Mouse (Mus musculus) frontal cortex, postnatal 10 days (tissue): ENCODE measurements around the gene Tmeff2.
"Not testable (repeated sequence)": the region's sequence is repeated elsewhere in the genome, so short reads cannot be mapped to it uniquely, and the experiment has no call there.

Source experiments
- DNase-seq, 2 experiments: peaks; one replicate each; pipeline ENCODE4 v3.0.0; 2022; ENCODE audit warnings: low spot score in 2 of 2, mixed read lengths in 1 of 2

The Tmeff2 gene

DNA sequence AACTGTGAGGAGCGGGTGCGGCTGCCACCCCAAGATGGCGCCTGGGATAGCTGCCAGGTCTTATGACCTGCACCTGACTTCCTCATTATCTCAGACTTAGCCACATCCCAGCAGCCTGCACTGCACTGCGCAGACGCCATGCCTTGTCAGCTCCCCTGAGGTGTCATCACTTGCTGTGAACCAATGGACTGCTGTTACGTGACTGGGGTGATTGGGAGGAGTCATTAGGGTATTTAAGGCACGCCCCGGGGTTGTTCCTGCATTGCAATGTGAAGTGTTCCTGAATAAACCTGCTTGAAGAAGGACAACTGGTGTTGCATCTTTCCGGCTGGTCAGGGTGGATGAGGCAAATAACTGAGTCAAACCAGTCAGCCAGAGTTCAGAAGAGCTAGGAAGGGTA lies at the start of gene Tmeff2:
Tmeff2 (plus strand) TSS at position 262 of the 400 bp plus-strand sequence.
- not testable (repeated sequence) for DNase-seq

DNA sequence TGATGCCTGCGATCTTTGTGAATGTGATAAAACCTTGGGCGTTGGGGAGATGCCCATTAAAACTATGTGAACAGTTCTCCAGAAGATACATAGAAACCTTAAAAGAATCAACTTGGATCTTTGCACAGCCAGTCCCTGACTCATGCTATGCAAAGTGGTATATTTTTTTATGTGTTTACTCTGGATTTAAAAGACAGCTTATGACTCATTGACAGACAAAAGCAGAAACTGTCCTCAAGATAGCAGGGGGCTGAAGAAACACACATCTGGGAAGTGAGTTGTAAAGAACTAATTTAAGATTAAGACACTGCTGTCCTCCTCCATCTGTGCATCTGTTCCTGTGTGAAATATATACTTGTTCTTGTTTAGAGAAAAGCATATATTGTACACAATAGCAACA lies 38.9 kb upstream of the Tmeff2 start:
- no peak for DNase-seq

DNA sequence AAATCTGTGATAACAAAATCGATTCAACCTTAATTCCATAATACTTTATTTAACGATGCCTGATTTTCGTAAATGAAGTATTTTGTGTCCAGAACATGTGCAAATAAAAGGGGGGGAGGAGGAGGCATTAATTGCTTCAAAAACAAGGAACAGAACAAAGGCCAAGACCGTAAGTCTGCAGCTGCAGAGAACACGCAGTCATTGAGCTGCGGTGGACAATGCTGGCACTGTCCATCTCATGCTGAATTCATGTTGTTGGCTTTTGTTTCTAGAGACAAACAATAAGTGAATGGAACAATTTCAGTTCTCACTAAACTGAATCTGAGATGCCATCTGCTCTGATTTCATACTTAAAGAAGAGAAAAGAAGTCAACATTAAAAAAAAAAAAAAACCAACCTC lies 2.8 kb upstream of the Tmeff2 start:
- no peak for DNase-seq

DNA sequence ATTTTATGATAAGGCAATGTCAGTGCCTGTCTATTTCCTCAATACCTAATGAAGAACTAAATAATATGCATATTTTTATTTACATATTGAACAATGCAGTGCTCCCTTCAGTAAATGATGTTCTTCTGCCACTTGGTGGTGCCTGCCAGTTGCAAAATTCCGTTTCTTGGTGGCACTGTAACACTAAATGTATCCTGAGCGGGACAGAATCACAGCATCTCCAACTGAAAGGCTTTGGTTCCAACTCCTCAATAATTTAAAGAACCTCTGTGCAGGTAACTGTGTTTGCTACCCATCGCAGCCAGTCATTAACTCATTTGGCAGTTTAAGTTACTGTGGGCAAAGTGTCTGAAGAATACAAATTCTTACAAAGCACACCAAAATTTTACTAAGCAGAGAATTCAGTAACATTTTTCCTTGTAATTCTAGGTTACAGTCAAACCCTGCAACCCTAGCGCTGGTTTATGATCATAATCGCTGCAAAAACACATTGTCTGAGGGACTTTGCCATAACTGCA lies 24.4 kb downstream of the Tmeff2 start:
- peak in 1 of 2 experiments; percentile 22 for DNase-seq

DNA sequence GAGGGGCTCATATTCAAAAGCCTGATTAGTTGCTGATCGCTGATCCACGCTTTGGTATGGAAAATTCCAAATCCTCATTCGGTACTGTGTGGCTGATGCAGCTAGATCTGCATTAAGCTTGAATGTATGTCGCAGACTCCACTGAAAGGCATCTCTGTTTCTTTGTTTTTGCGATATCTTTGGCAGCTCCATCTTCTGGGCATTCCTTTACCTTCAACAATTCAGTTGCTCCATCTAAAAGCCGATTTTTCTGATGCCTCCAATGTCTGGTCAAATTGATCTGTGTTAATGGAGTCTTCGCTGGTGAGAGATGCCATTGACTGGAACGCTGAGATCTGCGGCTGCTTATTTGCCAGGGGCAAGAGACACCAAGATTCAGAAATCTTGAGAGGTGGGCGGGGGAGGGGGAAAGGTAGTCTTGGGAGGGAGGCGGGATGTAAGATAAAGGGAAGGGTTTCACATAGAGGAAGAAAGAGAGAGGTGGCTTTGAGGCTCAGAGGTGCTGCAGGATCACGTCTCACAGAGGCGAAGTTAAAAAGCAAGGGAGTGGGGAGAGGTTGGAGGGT lies 25.0 kb downstream of the Tmeff2 start:
- peak in 1 of 2 experiments; percentile 13 for DNase-seq

DNA sequence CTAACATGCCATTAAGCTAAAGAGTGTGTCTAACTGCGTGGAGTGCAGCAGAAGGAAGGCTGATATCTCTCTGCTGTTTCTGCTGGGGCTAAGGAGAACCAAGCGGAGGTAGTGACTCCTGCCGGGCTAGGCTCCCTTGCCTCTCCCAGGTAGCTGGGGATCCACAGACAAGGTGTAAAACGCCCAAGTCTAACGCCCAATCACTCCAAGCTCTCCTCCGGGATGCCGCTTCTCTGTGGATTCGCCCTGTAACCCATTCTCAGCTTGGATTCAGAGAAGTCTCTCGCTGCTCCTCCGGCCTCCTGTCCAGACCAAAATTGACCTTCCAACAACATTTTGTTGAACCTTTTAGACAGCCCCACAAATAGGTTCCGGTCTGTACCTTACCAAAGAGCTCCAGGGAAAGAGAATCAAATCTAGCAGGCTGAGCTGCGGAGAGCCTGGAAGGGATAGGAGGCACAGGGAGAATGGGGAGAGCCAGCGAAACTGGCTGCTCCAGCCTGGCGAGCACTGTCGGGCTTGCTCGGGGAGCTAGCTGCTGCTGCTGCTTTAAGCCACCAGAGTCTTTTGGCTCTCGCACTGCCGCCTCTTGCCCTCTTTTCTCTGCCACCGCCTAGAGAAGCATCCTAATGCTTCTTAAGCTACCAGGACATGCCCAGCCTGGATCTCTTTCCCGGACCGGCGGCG lies 26.1 kb downstream of the Tmeff2 start:
- peak in 1 of 2 experiments; percentile 28 for DNase-seq

DNA sequence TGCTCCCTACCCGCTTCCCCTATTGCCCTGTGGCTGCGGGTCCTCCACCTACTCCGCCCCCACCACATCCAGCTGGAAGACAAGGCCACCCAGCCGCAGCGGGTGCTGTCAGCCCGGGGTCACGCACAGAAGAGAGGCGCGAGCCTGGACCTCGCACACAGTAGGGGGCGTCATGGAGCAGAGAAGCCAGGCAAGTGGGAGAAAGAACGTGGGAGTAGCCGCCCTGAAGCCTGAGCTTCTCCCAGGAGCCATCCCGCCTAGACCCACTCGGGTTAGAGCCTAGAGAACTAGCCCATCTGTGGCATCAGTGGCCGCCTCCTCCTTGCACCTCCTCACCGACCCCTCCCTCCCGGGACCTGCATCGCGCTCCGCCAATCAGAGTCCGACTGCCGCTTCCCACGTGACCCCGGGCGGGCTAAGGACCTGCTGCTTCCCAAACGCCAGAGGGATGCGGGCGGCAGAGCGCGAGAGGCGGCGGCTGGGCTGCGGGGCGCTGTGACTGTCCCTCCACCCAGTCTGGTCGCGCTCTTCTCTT lies 26.7 kb downstream of the Tmeff2 start:
- DNase-seq = peak; percentile 95

DNA sequence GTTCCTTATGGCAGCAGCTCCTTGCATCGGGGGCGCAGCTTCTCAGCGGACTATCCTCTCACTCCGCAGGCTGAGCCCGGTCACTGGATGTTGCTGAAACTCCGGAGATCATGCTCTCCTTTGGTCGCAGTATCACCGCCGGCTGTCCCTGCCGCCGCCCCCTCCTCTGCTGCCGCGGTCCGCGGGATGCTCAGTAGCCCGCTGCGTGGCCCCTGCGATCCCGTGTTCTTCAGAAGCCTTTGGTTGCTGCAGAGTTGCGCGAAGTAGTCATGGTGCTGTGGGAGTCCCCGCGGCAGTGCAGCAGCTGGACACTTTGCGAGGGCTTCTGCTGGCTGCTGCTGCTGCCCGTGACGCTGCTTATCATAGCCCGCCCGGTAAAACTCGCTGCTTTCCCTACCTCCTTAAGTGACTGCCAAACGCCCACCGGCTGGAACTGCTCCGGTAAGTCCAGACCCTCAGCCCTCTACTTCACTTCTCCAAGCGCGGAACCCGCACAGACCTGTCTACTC lies 27.3 kb downstream of the Tmeff2 start:
- peak in 1 of 2 experiments; percentile 26 for DNase-seq

DNA sequence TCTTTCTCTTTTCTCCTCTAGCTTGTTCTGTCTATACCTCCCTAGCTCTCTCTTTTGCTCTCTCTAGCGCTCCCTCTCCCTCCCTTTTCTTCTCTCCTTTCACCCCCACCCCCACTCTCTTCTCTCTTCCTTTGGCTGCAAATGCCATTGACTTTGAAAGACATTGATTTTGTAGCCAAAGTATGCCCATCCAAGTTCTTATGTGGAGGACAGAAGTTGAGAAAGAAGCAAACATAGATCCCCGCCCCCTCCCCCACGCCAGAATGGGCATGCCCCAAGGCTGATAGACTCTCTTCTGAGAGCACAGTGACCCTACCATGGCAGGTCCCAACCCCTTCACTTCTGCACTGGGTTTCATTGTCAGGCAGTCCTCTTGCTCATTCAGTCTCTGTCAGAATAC lies 28.3 kb downstream of the Tmeff2 start:
- no peak for DNase-seq

DNA sequence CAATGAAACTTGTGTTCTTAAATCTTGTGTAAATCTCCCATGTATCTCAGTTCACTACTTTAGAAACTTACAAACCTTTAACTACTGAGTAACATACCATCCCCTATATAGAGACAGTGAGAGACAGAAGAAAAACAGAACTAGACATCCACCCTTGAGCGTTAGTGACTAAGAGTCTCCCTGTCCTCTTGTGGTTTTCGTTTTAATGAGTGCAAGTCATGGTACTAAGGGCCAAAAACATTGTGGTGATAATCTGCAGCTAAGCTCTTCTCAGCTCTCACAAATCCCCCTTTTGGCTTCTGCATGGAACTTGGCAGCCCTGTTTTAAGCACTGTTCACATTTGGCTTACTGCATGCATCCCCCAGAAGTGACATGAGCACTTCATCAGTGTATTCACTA lies 34.6 kb downstream of the Tmeff2 start:
- no peak for DNase-seq

DNA sequence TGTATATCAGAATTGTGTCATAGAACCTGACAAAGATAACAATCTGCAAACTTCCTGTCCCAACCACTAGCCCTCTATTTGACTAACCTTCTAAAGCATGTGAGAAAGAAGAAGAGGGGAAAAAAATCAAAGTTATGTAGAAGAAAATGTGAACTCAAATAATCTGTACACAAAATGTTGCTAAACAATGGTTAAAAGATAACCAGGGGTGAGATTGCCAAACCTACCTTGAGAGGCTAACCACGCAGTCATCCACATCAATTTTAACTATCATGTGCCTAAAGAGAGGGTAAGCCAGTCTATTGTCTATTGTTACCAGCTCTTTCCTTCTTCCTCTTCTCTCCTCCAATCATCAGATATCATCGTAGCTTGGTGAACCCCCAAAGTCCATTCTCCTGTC lies 35.0 kb downstream of the Tmeff2 start:
- no peak for DNase-seq

DNA sequence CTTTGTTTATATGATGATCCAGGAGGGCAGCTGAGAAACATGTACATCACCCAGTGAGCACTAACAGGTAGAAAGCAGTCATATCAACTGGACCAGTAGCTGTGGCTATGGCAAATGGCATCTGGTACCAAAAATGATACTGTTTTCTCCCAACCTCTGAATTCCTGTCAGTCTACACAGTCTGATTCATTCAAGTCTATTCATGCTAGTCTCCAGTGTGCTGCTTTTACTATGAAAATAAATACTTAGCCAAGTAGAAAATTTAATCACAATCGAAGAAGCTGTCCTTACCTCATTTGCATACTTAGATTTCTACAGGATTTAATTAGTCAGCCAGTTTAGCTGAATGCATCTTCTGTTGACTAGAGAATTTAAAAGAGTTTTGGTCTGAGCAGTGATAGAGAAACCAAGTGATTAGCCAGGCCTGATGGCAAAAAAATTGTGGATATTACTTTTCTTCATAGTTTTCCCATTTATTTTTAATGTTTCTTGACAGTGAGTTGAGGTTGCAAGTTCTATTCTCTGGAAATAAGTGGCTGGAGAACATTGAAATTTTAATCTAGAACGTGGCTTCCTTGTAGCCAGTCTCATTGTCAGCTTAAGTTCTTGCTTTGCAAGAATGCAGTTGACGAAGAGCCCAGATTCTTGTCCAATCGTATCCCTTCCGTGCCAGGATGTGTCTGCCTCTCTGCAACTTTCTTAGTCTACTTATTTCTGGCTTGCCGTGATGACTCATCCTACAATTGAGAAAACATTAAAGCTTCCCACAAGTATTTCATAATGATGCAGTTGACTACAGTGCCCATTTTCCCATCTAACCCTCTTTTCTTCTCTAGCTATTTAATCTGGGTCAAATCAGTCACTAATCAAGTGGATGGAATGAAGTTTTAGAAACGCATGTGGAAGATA lies 39.9 kb downstream of the Tmeff2 start:
- no peak for DNase-seq

DNA sequence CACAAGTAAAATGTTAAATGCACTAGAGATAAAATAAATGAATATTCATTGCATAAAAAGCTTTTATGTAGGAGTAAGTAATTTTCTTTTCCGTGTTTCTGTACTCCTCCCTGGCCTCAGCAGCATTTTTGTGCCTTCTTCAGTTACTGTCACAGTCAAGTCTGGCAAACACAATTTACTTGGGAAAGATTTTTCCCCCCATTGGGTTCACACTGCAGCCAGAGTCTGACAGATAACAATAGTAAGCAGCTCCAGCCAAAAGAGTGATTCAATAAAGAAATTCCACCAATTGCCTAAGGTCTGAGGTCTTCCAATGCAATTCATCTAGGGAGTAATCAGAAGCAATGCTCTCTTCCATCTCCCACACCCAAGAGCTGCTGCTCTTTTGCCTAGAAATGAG lies 48.1 kb downstream of the Tmeff2 start:
- DNase-seq = no peak

DNA sequence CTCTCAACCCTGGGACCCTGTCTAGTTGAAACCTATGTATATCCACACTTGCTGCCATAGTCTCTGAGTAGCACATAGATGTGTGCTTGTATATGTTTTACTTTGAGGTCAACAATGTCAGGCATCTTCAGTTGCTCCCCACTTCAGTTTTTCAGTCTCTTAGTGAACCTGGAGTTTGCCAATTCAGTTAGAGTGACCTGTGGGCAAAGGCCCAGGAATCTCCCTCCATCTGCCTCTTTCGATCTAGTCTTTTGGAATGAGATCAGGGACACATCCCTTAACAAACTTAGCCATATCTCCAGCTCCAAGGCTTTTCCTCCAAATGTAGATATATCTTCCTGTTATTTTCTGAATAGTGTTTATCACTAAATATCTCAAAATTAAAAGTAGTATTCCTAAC lies 58.4 kb downstream of the Tmeff2 start:
- no peak for DNase-seq

DNA sequence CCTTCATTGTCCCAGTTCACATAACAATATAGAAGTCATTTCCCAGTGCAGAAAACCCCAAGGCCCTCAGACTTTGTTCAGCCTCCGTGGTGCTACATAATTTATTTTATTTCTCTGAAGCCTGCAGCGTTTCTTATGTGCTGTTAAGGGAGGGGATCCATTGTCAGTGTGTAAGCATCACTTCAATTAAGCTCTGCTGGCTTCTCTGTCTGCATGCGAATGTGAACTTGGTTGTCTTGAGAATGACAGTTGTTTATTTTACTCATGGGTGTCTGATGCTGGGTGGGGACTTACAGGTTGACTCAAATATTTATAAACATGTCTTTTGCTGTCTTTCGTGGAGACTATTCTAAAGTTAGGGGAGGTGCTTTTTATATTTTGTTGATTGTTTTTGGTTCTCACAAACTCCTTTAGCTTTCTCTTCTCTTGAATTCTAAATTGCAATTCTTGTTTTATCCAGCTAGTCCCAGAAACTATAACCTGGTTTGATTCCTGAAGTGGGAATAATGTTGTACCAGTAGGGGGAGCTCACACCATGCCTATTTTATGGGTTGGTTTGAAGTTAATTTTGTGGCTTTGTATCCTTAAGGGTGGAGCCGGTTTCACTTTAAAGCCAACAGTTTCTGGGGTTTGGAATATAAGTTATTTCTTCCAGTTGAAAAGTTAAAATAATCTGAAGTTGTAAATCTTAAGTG lies 61.7 kb downstream of the Tmeff2 start:
- peak; percentile 34 to 42 for DNase-seq

DNA sequence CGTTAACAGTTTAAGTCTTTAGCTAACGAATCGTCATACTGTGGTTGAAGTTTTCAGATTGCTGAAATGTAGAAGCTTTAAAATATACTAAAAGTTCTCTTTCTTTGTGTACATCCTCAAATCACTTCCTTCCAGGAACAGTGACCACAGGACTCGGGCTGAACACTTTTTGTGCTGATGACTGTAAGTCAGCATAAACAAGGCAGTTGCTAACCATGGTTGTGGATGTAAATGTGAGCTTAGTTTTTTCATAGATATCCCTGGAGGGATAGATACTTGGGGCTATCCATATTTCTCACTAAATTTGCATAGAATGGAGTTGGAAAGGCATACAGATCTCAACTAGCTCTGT lies 62.2 kb downstream of the Tmeff2 start:
- DNase-seq = no peak

DNA sequence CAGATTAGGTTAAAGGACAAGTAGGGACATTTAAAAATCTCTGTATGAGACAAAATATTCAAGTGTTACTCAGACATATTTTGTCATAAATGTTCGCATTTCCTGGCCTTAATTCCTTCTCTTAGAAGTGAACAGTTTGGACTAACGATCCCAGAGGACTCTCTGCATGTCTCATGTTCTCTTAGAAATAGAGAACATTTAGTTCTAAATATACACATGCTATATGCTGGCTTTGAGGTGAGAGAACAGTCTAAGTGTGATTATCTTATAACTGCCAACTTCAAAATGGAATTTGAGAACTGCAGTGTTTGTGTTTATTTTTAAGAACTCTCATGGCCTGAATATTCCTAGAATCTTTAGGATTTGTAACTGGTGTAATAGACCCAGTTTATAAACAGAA lies 69.2 kb downstream of the Tmeff2 start:
- DNase-seq = no peak

DNA sequence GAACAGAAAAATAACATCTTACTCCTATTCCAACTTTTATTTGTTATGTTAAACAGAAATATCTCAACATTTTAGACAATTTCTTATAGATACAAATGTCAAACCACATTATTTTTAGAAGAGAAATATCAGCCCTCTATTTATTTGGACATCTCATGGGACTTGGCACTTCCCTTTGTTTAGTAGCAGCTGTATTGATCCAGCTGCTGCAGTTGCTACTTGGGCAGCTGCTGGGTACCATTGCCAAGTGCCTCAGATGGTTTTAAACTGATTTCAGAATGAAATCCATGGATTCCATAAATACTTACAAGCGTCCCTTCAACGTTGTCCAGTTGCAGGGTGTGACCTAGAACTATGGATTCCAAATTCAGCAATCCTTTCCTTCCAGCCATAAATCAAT lies 70.4 kb downstream of the Tmeff2 start:
- no peak for DNase-seq

DNA sequence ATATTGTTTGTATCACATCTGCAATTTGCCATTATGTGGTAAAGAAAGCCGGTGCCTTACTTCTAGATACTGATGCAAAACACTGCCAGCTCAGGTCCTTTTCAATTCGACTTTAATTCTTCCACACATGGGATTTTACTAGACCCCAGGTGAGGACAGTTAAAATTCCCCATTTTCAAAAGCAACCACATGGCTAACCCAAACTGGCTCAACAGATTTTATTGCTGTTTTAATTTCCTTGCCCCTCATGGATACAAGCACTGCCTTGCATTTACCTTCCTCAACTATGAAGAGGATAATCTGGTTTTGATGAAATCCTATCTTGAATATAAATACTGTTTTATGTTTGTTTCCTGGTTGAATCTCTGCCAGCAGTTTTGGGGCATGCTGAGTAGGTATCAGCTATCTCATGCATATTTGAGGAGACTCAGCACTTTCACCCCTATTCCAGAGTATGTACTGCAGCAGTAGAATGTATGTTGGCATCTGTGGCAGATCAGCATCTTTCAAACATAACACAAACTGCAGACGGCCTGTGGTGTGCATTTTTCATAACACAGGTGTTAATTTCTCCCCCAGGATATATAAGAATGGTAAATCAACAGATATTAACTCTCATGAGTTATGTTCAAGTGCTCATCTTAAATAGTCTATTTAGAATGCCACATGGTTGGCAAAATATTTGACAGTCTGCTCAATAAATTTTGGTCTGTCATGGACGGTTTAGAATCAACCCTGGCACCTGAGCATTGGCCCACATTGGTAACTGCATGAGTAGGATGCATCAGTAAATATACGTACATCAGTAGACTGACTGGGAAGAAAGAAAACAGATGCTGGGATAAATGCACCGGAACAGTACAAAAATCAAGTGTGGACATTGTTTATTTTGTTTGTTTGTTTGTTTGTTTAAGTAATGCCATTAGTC lies 72.3 kb downstream of the Tmeff2 start:
- DNase-seq = no peak

DNA sequence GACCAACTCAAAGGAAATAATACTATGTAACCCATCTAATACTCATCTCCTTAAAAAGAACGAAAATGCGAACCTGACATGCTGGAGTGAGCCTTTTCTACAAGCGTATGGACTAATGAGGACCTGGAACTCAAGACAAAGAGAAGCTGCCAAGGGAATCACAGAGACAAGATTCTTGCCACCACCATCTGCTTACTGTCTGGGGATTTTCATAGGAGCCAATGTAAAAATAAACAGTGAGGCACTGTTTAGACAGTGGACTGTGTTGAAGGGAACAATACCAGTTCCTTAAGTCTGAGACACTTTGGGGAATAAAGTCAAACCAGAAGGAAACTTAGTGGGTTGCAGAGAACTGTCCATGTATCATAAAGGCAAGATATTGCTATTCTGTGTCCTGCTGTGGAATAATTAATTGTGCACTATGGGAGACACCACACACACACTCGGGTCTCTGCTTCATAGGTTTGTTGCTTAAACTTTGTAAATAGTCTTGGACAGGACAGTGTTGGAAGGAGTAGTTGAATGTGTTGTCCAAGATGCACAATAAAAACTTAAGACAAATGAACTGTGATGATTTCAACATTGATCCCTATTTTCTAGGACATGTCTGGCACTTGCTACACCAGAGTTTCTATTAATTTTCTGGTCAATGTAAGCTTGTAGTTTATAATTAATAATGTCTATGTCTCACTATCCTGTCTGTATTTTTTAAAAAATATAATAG lies 79.1 kb downstream of the Tmeff2 start:
- no peak for DNase-seq
